Mouse (Mus musculus): ENCODE data around the gene Arhgef18. TPM values are rescaled to one million over a fixed set of nuclear protein-coding genes. Genes with fewer than 3 reads are reported as not detected.
A peak's percentile ranks its signal among the peaks of the same experiment; 100 is the strongest.

Gene Arhgef18
- polyA plus RNA-seq, 1 experiment from 2014 or later, result 4.9 TPM

DNA sequence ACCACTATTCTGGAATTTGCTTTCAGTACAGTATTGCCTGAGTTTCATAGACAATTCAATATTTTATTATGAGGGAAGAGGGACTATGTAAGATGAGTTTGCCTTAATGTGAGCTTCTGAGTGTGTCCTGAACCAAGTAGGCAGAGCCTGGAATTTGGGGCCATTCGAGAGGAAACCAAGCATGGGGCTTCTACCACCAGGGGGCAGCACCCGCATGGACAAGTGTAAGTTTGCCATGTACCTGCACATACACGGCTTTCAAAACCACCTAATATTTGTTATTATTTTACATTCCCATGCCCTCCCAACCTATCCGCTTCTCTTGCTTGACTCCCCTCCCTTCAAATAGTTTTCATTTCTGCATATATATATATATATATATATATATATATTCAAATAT lies 34.7 kb upstream of the Arhgef18 start:
- no peaks in the 10 kb centered on the region for H3K4me1 ChIP-seq
- H3K9me3 ChIP-seq, result no peaks in the 10 kb centered on the region
- no peak overlapping the region for H3K27ac ChIP-seq (replicated peaks)
- H3K36me3 ChIP-seq, result no peaks in the 10 kb centered on the region
- H3K9ac ChIP-seq, result no peak overlapping the region
- H3K4me3 ChIP-seq, result no peak overlapping the region
- 0 out of 2 replicates have a peak, but pooled peaks cover 5% of the 10 kb centered on the region for H3K27me3 ChIP-seq (replicated peaks)
- WGBS, result 4% methylated on average over 4 of the region's 4 CpGs
- H3K4me2 ChIP-seq, result no peak overlapping the region
- ATAC-seq (ENCODE audit: extremely low read depth, insufficient number of reproducible peaks, low FRiP score, low TSS enrichment), result no peak

DNA sequence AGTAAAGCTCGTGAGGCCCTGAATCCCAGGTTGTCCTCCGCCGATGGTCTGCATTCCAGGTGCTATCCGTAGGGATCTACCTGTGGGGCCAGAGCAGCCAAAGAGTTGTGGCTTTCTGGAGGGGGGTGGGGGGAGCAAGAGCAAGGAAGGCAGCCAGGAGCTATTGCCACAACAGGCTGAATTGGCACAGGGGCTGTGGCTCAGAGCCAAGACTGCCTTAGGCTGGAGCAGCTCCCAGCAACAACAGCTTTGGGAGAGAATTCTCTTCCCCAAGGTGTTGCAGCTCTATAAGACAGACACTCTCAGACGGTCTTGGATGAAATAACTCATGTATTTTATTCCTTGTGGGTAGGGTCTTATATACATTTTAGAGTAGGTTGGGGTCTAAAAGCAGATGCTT lies 25.7 kb upstream of the Arhgef18 start:
- H3K9ac ChIP-seq, result no peak overlapping the region
- ATAC-seq (ENCODE audit: extremely low read depth, insufficient number of reproducible peaks, low FRiP score, low TSS enrichment), result no peak
- no peak overlapping the region for H3K4me3 ChIP-seq
- WGBS, result 76% methylated on average over 5 of the region's 5 CpGs
- H3K36me3 ChIP-seq, result no peaks in the 10 kb centered on the region
- H3K4me2 ChIP-seq, result no peak overlapping the region
- no peaks in the 10 kb centered on the region for H3K9me3 ChIP-seq
- H3K27ac ChIP-seq (replicated peaks), result no peak overlapping the region
- no peaks in the 10 kb centered on the region for H3K27me3 ChIP-seq (replicated peaks)
- H3K4me1 ChIP-seq, result no peaks in the 10 kb centered on the region

DNA sequence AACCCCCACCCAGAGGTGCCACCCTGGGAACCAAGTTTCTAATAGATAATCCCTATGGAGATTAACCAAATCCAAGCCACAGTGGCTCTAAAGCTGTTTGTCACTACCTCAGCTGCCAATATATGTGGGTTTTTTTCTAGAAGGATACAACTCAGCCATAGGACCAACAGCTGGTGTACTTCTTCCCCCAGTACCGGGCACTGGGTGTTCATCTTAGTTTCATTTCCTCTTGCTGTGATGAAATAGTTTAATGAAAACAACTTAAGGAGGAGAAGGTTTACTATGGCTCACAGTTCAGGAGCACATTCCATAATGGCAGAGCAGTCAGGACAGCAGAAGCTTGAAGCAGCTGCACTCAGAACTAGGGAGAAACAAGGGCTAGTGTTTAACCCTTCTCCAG lies 24.7 kb upstream of the Arhgef18 start:
- Histone ChIP-seq H3K4me3 (no peak overlapping the region), H3K36me3 (no peaks in the 10 kb centered on the region), H3K27me3 (replicated peaks) (no peaks in the 10 kb centered on the region), H3K27ac (replicated peaks) (no peak overlapping the region), H3K4me1 (no peaks in the 10 kb centered on the region), H3K4me2 (no peak overlapping the region), H3K9ac (no peak overlapping the region), H3K9me3 (no peaks in the 10 kb centered on the region)
- 55% methylated on average over 1 of the region's 1 CpGs for WGBS
- no peak for ATAC-seq (ENCODE audit: extremely low read depth, insufficient number of reproducible peaks, low FRiP score, low TSS enrichment)

DNA sequence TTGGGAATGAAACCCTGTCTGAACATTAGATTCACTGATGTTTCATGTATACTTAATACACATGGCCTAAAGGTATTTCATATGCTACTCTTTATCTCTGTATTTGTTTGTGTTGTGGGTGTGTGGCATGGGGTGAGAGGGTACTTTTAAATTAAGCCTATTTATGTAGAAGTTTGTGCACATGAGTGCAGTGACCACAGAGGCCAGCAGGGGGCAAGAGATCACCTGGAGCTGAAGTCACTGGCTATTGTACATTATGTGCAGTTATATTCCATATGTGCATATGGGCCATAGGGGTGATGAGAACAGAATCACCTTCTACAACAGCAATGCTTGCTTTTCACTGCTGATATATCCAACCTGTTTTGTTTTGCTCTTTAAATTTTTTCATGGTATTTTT lies 17.1 kb upstream of the Arhgef18 start:
- Histone ChIP-seq H3K4me1 (no peaks in the 10 kb centered on the region), H3K4me2 (no peak overlapping the region)
- no peak for ATAC-seq (ENCODE audit: extremely low read depth, insufficient number of reproducible peaks, low FRiP score, low TSS enrichment)

DNA sequence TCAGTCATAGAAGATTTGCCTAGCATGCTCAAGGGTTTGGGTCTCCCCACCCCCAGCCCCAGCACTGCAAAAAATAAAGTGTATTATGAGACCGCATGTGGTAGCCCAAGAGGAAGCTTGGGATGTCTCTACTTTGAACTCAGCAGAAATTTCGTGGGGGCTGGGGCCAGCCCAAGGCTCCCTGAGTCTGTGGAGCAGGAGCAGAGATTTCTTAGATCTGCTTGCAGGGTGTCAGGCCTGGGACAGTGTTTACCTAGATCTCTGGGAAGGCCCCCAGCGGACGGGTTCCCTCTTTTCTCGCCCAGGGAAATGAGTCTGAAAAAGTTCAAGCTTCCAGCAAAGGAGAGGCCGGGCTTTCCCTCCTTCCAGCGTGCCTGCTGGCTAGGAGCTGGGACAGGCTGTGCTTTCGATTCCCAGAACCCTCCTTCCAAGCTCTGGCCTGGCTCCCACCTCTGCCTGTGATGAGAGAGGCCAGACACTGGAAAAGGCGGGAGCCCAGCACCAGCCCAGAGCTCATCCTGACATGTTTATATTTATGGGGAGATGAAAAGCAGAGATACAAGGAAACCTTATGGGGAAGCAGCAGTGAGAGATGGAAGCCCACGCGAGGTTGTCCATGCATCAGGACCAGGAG lies 16.0 kb upstream of the Arhgef18 start:
- no peak overlapping the region for H3K4me2 ChIP-seq
- H3K4me1 ChIP-seq, result no peaks in the 10 kb centered on the region
- no peak for ATAC-seq (ENCODE audit: extremely low read depth, insufficient number of reproducible peaks, low FRiP score, low TSS enrichment)
- 51% methylated on average over 11 of the region's 11 CpGs for WGBS
- H3K4me3 ChIP-seq, result no peak overlapping the region
- H3K27ac ChIP-seq (replicated peaks), result no peak overlapping the region
- no peak overlapping the region for H3K9ac ChIP-seq
- no peaks in the 10 kb centered on the region for H3K36me3 ChIP-seq
- H3K9me3 ChIP-seq, result peaks cover 5% of the 10 kb centered on the region; the same call in 1 of the 2 replicates
- H3K27me3 ChIP-seq (replicated peaks), result no peaks in the 10 kb centered on the region

More for the DNA sequence above, 17.1 kb upstream of the Arhgef18 start:
- H3K36me3 ChIP-seq, result no peaks in the 10 kb centered on the region
- H3K4me3 ChIP-seq, result no peak overlapping the region
- H3K9ac ChIP-seq, result no peak overlapping the region
- no peak overlapping the region for H3K27ac ChIP-seq (replicated peaks)
- H3K27me3 ChIP-seq (replicated peaks), result no peaks in the 10 kb centered on the region
- peaks cover 5% of the 10 kb centered on the region; the same call in 1 of the 2 replicates for H3K9me3 ChIP-seq

DNA sequence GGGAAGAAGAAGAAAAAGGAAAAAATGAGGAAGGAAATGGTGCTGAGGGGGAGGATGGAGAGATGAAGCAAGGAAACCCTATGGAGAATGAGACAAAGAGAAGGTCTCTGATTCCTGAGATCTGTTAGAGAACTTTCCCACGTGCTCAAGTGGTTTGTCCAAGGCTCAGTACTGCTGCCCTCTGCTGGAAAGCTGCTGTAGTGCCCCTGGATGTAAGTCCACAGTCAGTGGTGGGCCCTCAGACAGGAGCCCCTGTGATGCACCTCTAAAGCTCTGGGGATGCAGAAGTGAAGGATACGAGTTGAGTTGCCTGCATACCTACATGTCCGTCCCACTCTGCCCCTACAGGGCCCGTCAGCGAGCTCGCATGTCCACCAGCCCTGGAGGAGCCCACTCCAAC lies 5.5 kb upstream of the Arhgef18 start:
- Histone ChIP-seq H3K4me2 (no peak overlapping the region), H3K36me3 (no peaks in the 10 kb centered on the region), H3K4me3 (no peak overlapping the region), H3K27me3 (replicated peaks) (peaks cover 10% of the 10 kb centered on the region; the same call in 1 of the 2 replicates), H3K9me3 (no peaks in the 10 kb centered on the region), H3K9ac (no peak overlapping the region), H3K4me1 (peaks cover 1% of the 10 kb centered on the region), H3K27ac (replicated peaks) (no peak overlapping the region)
- 29% methylated on average over 6 of the region's 6 CpGs for WGBS
- no peak for ATAC-seq (ENCODE audit: extremely low read depth, insufficient number of reproducible peaks, low FRiP score, low TSS enrichment)

DNA sequence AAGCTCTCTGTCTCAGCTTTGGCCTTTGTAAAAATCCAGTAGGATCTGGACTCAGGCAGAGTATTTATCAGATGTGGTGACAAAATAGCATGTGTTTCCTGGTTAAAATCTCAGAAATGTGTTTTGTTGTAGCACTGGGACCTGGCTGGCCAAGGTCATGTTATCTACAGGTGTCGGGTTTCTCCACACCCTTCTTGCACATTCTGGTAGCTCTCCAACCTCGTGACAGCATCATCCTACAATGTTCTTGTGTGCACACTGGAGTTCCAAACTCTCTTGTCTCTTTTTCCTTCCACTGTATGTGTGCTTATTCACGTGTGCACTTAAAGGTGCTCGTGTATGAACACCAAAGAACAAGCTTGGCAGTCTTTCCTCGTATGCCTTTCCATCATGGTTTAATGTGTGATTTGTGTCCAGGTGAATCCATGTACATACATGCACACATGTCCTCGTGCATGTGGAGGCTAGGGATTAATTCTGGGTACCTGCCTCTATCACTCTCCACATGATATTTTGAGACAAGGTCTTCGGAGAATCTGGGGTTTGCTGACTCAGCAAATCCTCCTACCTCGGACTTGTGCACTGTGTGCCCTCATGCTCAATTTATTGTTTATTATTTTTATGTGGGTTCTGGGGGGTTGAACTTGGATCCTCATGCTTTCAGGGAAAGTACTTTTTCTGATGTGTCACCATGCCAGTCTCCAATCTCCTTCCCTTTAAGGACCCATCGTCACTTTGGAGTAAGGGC lies 4.0 kb upstream of the Arhgef18 start:
- no peaks in the 10 kb centered on the region for H3K9me3 ChIP-seq
- ATAC-seq (ENCODE audit: extremely low read depth, insufficient number of reproducible peaks, low FRiP score, low TSS enrichment), result no peak
- H3K4me2 ChIP-seq, result no peak overlapping the region
- 62% methylated on average over 9 of the region's 9 CpGs for WGBS
- H3K36me3 ChIP-seq, result no peaks in the 10 kb centered on the region
- H3K4me1 ChIP-seq, result peaks cover 9% of the 10 kb centered on the region
- H3K27ac ChIP-seq (replicated peaks), result no peak overlapping the region
- peaks cover 10% of the 10 kb centered on the region; the same call in 1 of the 2 replicates for H3K27me3 ChIP-seq (replicated peaks)
- H3K4me3 ChIP-seq, result no peak overlapping the region
- no peak overlapping the region for H3K9ac ChIP-seq

DNA sequence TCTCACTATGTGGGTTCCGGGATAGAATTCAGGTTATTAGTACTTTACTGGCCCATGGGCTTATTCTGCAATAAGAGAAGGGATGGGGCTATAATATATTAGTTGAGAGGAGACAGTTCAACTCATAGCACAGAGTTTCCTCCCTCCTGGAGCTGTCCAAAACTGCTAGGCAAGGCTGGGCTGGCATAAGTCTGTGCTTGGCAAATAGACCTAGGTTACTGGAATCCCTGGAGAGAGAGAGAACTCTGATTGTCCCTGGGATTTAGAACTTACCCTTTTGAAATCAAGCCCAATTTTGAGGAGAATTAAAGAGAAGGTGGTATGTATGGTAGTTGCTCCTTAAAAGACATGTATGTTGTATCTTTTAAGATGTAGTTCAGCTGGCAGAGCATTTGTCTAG lies 3.3 kb upstream of the Arhgef18 start:
- WGBS, result 88% methylated on average over 1 of the region's 1 CpGs
- no peak overlapping the region for H3K4me3 ChIP-seq
- H3K9ac ChIP-seq, result no peak overlapping the region
- H3K27ac ChIP-seq (replicated peaks), result no peak overlapping the region
- no peak for ATAC-seq (ENCODE audit: extremely low read depth, insufficient number of reproducible peaks, low FRiP score, low TSS enrichment)
- H3K36me3 ChIP-seq, result no peaks in the 10 kb centered on the region
- H3K4me1 ChIP-seq, result peaks cover 16% of the 10 kb centered on the region
- no peak overlapping the region for H3K4me2 ChIP-seq
- H3K27me3 ChIP-seq (replicated peaks), result peaks cover 10% of the 10 kb centered on the region; the same call in 1 of the 2 replicates
- H3K9me3 ChIP-seq, result no peaks in the 10 kb centered on the region

DNA sequence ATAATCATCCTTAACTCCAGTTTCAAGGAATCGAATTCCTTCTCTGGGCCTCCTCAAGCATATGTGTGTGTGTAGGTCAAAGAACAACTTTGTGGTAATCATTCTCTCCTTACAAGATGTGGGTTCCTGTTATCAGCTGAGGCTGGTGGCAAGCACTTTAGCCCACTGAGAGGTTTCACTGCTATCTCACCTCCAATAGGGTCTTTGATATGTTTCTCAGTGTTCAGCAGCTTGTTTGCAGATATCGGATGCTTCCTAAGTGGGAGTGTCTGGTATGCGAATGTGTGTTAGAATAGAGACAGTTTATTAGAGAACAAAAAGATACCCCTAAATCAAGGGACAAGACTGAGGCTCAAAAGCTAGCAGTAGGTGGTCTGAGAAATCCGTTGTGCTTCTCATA lies 513 bp upstream of the Arhgef18 start:
- H3K4me1 ChIP-seq, result peaks cover 26% of the 10 kb centered on the region
- H3K4me2 ChIP-seq, result peak overlapping the region; percentile 82
- H3K9me3 ChIP-seq, result no peaks in the 10 kb centered on the region
- no peak for ATAC-seq (ENCODE audit: extremely low read depth, insufficient number of reproducible peaks, low FRiP score, low TSS enrichment)
- H3K9ac ChIP-seq, result peak overlapping the region; percentile 89
- peak overlapping the region; percentile 84 for H3K4me3 ChIP-seq
- no peak overlapping the region for H3K27ac ChIP-seq (replicated peaks)
- WGBS, result 34% methylated on average over 4 of the region's 4 CpGs
- peaks cover 9% of the 10 kb centered on the region for H3K36me3 ChIP-seq
- H3K27me3 ChIP-seq (replicated peaks), result no peaks in the 10 kb centered on the region

DNA sequence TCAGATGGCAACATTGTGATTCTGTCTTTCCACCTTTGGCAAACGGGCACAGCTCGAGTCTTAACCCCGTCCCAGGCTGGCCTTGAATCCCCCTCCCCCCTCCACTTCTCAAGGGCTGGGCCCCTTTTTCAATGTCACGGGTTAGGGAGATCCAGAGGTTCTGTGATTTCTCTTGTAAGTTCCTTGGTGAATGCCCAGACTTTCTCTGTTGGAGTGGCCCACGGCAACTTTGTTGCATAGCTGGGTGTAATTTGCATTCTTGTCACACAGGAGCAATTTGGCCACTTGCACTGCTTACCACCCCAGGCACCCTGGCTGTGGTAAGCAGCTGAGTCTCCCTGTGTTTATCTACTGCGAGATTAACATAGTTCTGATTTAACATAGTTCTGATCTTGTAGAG lies 1.8 kb downstream of the Arhgef18 start:
- H3K4me1 ChIP-seq, result peaks cover 26% of the 10 kb centered on the region
- no peaks in the 10 kb centered on the region for H3K27me3 ChIP-seq (replicated peaks)
- 30% methylated on average over 6 of the region's 6 CpGs for WGBS
- H3K9ac ChIP-seq, result peak overlapping the region; percentile 17
- H3K4me2 ChIP-seq, result peak overlapping the region; percentile 82
- peaks cover 16% of the 10 kb centered on the region for H3K36me3 ChIP-seq
- 0 out of 2 replicates have a peak overlapping the region, but pooled peaks have one; percentile 84 for H3K4me3 ChIP-seq
- no peak for ATAC-seq (ENCODE audit: extremely low read depth, insufficient number of reproducible peaks, low FRiP score, low TSS enrichment)
- H3K27ac ChIP-seq (replicated peaks), result no peak overlapping the region; the same call in 1 of the 2 replicates
- no peaks in the 10 kb centered on the region for H3K9me3 ChIP-seq

DNA sequence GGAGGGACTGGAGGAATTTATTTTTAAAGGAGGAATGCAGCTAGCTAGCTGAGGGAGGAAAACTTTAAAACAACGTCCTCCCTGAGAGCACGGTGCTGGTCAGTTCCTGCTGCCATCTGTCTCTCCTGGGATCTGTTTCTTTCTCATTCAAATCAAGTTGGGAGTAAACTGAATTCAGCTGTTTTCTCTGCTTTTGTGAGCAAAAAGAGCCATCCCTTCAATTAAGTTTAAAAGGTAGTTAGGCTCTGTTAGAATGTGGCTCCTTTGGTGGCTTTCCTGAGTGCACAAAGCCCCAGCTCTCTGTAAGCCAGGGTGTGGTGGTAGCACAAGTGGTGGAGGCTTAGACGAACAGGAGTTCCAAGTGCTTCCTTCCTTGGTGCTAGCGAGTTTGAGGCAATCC lies 2.4 kb downstream of the Arhgef18 start:
- H3K27me3 ChIP-seq (replicated peaks), result no peaks in the 10 kb centered on the region
- no peak for ATAC-seq (ENCODE audit: extremely low read depth, insufficient number of reproducible peaks, low FRiP score, low TSS enrichment)
- peaks cover 21% of the 10 kb centered on the region for H3K36me3 ChIP-seq
- H3K9me3 ChIP-seq, result no peaks in the 10 kb centered on the region
- H3K4me2 ChIP-seq, result peak overlapping the region; percentile 82
- H3K27ac ChIP-seq (replicated peaks), result no peak overlapping the region; the same call in 1 of the 2 replicates
- H3K4me1 ChIP-seq, result peaks cover 26% of the 10 kb centered on the region
- 25% methylated on average over 4 of the region's 4 CpGs for WGBS
- peak overlapping the region; percentile 17 for H3K9ac ChIP-seq
- 0 out of 2 replicates have a peak overlapping the region, but pooled peaks have one; percentile 84 for H3K4me3 ChIP-seq
